Mouse (Mus musculus) MEL (cell line): ENCODE data around the gene Nsfl1c. TPM values are rescaled to one million over a fixed set of nuclear protein-coding genes. Genes with fewer than 3 reads are reported as not detected.
A peak's percentile ranks its signal among the peaks of the same experiment; 100 is the strongest.

Source experiments
- DNase-seq: peaks from one replicate; pipeline ENCODE4 v3.0.0; 2011; ENCODE audit warnings: low read depth, low spot score
- H3K27ac ChIP-seq: 2 replicates; pipeline ENCODE4 v1.5.1; 2012; ENCODE audit warnings: low read depth, mild to moderate bottlenecking, control low read depth, low read length, moderate library complexity; ENCODE audit not compliant: control insufficient read depth
- H3K27me3 ChIP-seq, 2 experiments: fragments of 150-350 bp in 1 of 2; sonication (generic) in 1 of 2; 2 replicates each; pipeline ENCODE4 v1.6.1; 2012; ENCODE audit warnings: low read length in 2 of 2, mild to moderate bottlenecking in 2 of 2, improper control_type of control experiment in 1 of 2, moderate library complexity in 1 of 2; ENCODE audit not compliant: insufficient read depth in 2 of 2, control insufficient read depth in 1 of 2
- H3K36me3 ChIP-seq, 2 experiments: 2 replicates each; pipeline ENCODE4 v1.6.1; 2012 to 2014; ENCODE audit warnings: low read length in 2 of 2, improper control_type of control experiment in 1 of 2, inconsistent platforms in 1 of 2, mild to moderate bottlenecking in 1 of 2; ENCODE audit not compliant: insufficient read depth in 2 of 2, control insufficient read depth in 1 of 2
- H3K4me1 ChIP-seq, 2 experiments: fragments of 150-350 bp in 1 of 2; sonication (generic) in 1 of 2; 2 replicates each; pipeline ENCODE4 v1.6.1; 2012; ENCODE audit warnings: low read length in 2 of 2, improper control_type of control experiment in 1 of 2, mild to moderate bottlenecking in 1 of 2; ENCODE audit not compliant: insufficient read depth in 2 of 2, control insufficient read depth in 1 of 2
- H3K4me3 ChIP-seq, 2 experiments: fragments of 150-350 bp in 1 of 2; sonication (generic) in 1 of 2; 2 replicates each; pipeline ENCODE4 v1.5.1; 2012; ENCODE audit warnings: low read depth in 2 of 2, low read length in 2 of 2, mild to moderate bottlenecking in 2 of 2, moderate library complexity in 2 of 2, control low read depth in 1 of 2, improper control_type of control experiment in 1 of 2; ENCODE audit not compliant: control insufficient read depth in 1 of 2, insufficient read depth in 1 of 2
- H3K79me2 ChIP-seq: 2 replicates; pipeline ENCODE4 v1.6.1; 2012; ENCODE audit warnings: mild to moderate bottlenecking, low read length, moderate library complexity; ENCODE audit not compliant: control insufficient read depth, poor library complexity, insufficient read depth
- H3K9ac ChIP-seq: 2 replicates; pipeline ENCODE4 v1.6.1; 2012; ENCODE audit warnings: low read depth, mild to moderate bottlenecking, control low read depth, low read length, moderate library complexity; ENCODE audit not compliant: control insufficient read depth, poor library complexity, severe bottlenecking
- H3K9me3 ChIP-seq: fragments of 150-350 bp; sonication (generic); replicated peaks from 2 replicates; pipeline ENCODE4 v1.6.1; 2012; ENCODE audit warnings: mild to moderate bottlenecking, low read length, improper control_type of control experiment, moderate library complexity; ENCODE audit not compliant: insufficient read depth
- BHLHE40 ChIP-seq: IDR thresholded peaks from 2 replicates; pipeline ENCODE4 v1.6.1; 2012; ENCODE audit warnings: low read depth, mild to moderate bottlenecking, inconsistent platforms, low read length, improper control_type of control experiment, borderline replicate concordance
- CHD1 ChIP-seq: IDR thresholded peaks from 2 replicates; pipeline ENCODE4 v1.6.1; 2012; ENCODE audit warnings: low read depth, mild to moderate bottlenecking, inconsistent platforms, low read length, improper control_type of control experiment
- CTCF ChIP-seq, 3 experiments: IDR thresholded peaks in 2 of 3; conservative IDR thresholded peaks in 1 of 3; 2 replicates each; pipeline ENCODE4 v1.5.1; 2011 to 2012; ENCODE audit warnings: low read length in 3 of 3, low read depth in 2 of 3, mild to moderate bottlenecking in 2 of 3, improper control_type of control experiment in 1 of 3, inconsistent platforms in 1 of 3, mixed read lengths in 1 of 3, moderate library complexity in 1 of 3; ENCODE audit not compliant: control insufficient read depth in 1 of 3, insufficient read depth in 1 of 3, poor library complexity in 1 of 3, severe bottlenecking in 1 of 3
- E2F4 ChIP-seq: IDR thresholded peaks from 2 replicates; pipeline ENCODE4 v1.6.1; 2011; ENCODE audit warnings: low read depth, low read length, improper control_type of control experiment, borderline replicate concordance
- ELF1 ChIP-seq: IDR thresholded peaks from 2 replicates; pipeline ENCODE4 v1.6.1; 2014; ENCODE audit warnings: low read depth, mild to moderate bottlenecking, inconsistent platforms, low read length, improper control_type of control experiment, moderate library complexity
- EP300 ChIP-seq, 2 experiments: IDR thresholded peaks; 2 replicates each; pipeline ENCODE4 v1.6.1; 2011; ENCODE audit warnings: improper control_type of control experiment in 2 of 2, low read length in 2 of 2, low read depth in 1 of 2, mild to moderate bottlenecking in 1 of 2
- ETS1 ChIP-seq: IDR thresholded peaks from 2 replicates; pipeline ENCODE4 v1.6.1; 2012; ENCODE audit warnings: low read depth, mild to moderate bottlenecking, inconsistent platforms, low read length, improper control_type of control experiment, moderate library complexity
- GABPA ChIP-seq: IDR thresholded peaks from 2 replicates; pipeline ENCODE4 v1.6.1; 2012; ENCODE audit warnings: low read depth, mild to moderate bottlenecking, inconsistent platforms, low read length, improper control_type of control experiment, moderate library complexity
- GATA1 ChIP-seq: IDR thresholded peaks from 2 replicates; pipeline ENCODE4 v1.6.1; 2011; ENCODE audit warnings: low read depth, low read length, improper control_type of control experiment
- HCFC1 ChIP-seq: IDR thresholded peaks from 2 replicates; pipeline ENCODE4 v1.6.1; 2012; ENCODE audit warnings: low read depth, mild to moderate bottlenecking, inconsistent platforms, low read length, improper control_type of control experiment, moderate library complexity
- JUND ChIP-seq: IDR thresholded peaks from 2 replicates; pipeline ENCODE4 v1.6.1; 2011; ENCODE audit warnings: low read depth, mild to moderate bottlenecking, improper control_type of control experiment, low read length
- KAT2A ChIP-seq: conservative IDR thresholded peaks from 2 replicates; pipeline ENCODE4 v1.6.1; 2012; ENCODE audit warnings: low read depth, low read length, improper control_type of control experiment, inconsistent platforms
- MAFK ChIP-seq: IDR thresholded peaks from 2 replicates; pipeline ENCODE4 v1.6.1; 2011; ENCODE audit warnings: low read depth, mild to moderate bottlenecking, low read length, improper control_type of control experiment, borderline replicate concordance
- MAX ChIP-seq: IDR thresholded peaks from 2 replicates; pipeline ENCODE4 v1.6.1; 2011; ENCODE audit warnings: low read length, improper control_type of control experiment
- MAZ ChIP-seq: IDR thresholded peaks from 2 replicates; pipeline ENCODE4 v1.6.1; 2012; ENCODE audit warnings: low read depth, mild to moderate bottlenecking, inconsistent platforms, low read length, improper control_type of control experiment
- MXI1 ChIP-seq: IDR thresholded peaks from 2 replicates; pipeline ENCODE4 v1.6.1; 2011; ENCODE audit warnings: mild to moderate bottlenecking, low read depth, low read length, improper control_type of control experiment
- MYC ChIP-seq: IDR thresholded peaks from 2 replicates; pipeline ENCODE4 v1.6.1; 2011; ENCODE audit warnings: low read depth, mild to moderate bottlenecking, low read length, improper control_type of control experiment, moderate library complexity
- NELFE ChIP-seq: IDR thresholded peaks from 2 replicates; pipeline ENCODE4 v1.6.1; 2011; ENCODE audit warnings: low read depth, low read length, improper control_type of control experiment
- NRF1 ChIP-seq: IDR thresholded peaks from 2 replicates; pipeline ENCODE4 v1.6.1; 2014; ENCODE audit warnings: low read depth, mild to moderate bottlenecking, inconsistent platforms, low read length, improper control_type of control experiment, moderate library complexity; ENCODE audit not compliant: poor library complexity, insufficient read depth, severe bottlenecking
- POLR2AphosphoS2 ChIP-seq: IDR thresholded peaks from 2 replicates; pipeline ENCODE4 v1.6.1; 2011; ENCODE audit warnings: low read length, improper control_type of control experiment
- POLR2AphosphoS5 ChIP-seq: IDR thresholded peaks from 2 replicates; pipeline ENCODE4 v1.6.1; 2012; ENCODE audit warnings: low read depth, borderline replicate concordance, mild to moderate bottlenecking, inconsistent platforms, low read length, moderate library complexity, mixed read lengths
- RAD21 ChIP-seq: IDR thresholded peaks from 2 replicates; pipeline ENCODE4 v1.6.1; 2011; ENCODE audit warnings: mild to moderate bottlenecking, low read depth, low read length, improper control_type of control experiment
- SIN3A ChIP-seq: IDR thresholded peaks from 2 replicates; pipeline ENCODE4 v1.6.1; 2012; ENCODE audit warnings: low read length, improper control_type of control experiment, inconsistent platforms
- SMC3 ChIP-seq: IDR thresholded peaks from 2 replicates; pipeline ENCODE4 v1.6.1; 2011; ENCODE audit warnings: low read depth, low read length, improper control_type of control experiment
- TAL1 ChIP-seq: IDR thresholded peaks from 2 replicates; pipeline ENCODE4 v1.6.1; 2012; ENCODE audit warnings: mild to moderate bottlenecking, inconsistent platforms, low read length, moderate library complexity, mixed read lengths
- UBTF ChIP-seq: IDR thresholded peaks from 2 replicates; pipeline ENCODE4 v1.6.1; 2012; ENCODE audit warnings: low read depth, mild to moderate bottlenecking, inconsistent platforms, low read length, improper control_type of control experiment, moderate library complexity, borderline replicate concordance; ENCODE audit not compliant: insufficient read depth
- USF2 ChIP-seq, 2 experiments: IDR thresholded peaks; 2 replicates each; pipeline ENCODE4 v1.6.1; 2011 to 2012; ENCODE audit warnings: improper control_type of control experiment in 2 of 2, low read length in 2 of 2, borderline replicate concordance in 1 of 2, inconsistent platforms in 1 of 2, low read depth in 1 of 2, mild to moderate bottlenecking in 1 of 2; ENCODE audit not compliant: insufficient read depth in 1 of 2
- ZC3H11A ChIP-seq: IDR thresholded peaks from 2 replicates; pipeline ENCODE4 v1.6.1; 2012; ENCODE audit warnings: low read depth, mild to moderate bottlenecking, inconsistent platforms, low read length, improper control_type of control experiment
- ZMIZ1 ChIP-seq: IDR thresholded peaks from 2 replicates; pipeline ENCODE4 v1.6.1; 2012; ENCODE audit warnings: low read depth, mild to moderate bottlenecking, inconsistent platforms, low read length, improper control_type of control experiment, moderate library complexity
- polyA plus RNA-seq, 2 experiments: library from polyadenylated mRNA; stranded (reverse) in 1 of 2; unstranded in 1 of 2; fragments of >175 nt in 1 of 2; fragments of >200 nt in 1 of 2; gene quantifications; 2 replicates each; pipeline versions ENCODE4 v1.2.1 to v1.2.4; 2012; ENCODE audit warnings: low replicate concordance in 2 of 2, low read depth in 1 of 2; ENCODE audit not compliant: insufficient read length in 2 of 2, insufficient read depth in 1 of 2, missing spikeins in 1 of 2
- total RNA-seq: library from RNA; depleted of rRNA; stranded (reverse); fragments of 300-350 nt; gene quantifications from 2 replicates; pipeline ENCODE4 v1.2.3, GENCODE M21; 2012

Gene Nsfl1c
- total and polyA plus RNA-seq, 3 experiments: 182 to 394 (median 260) TPM

GRCm38 (mm10) chr2:151533632-151534031 is 39.6 kb downstream of the Nsfl1c start:
- Histone ChIP-seq H3K4me1 (peaks cover 11 to 55% of the 10 kb centered on the region in 2 experiments), H3K27ac (no peak overlapping the region), H3K9ac (no peak overlapping the region), H3K4me3 (no peak overlapping the region), H3K79me2 (no peaks in the 10 kb centered on the region), H3K36me3 (peaks cover 0 to 32% of the 10 kb centered on the region in 2 experiments; a peak in 2 of 4 replicates)
- peak; percentile 58 for DNase-seq
- TF ChIP-seq ETS1: peak; percentile 46; the same call in 1 of the 2 replicates
- peak; percentile 8 to 39; a peak in 2 of 4 replicates for TF ChIP-seq EP300 (IDR thresholded peaks at IDR 0.05; ENCODE audit: low read depth in 1 of 2, low read length in 2 of 2)
- no peak for TF ChIP-seq MAZ
- TF ChIP-seq, all 39 proteins: peak for 2
- no peaks in the 10 kb centered on the region for H3K9me3 ChIP-seq
- H3K27me3 ChIP-seq: no peaks in the 10 kb centered on the region

- DNase-seq: peak; percentile 88
- H3K27ac ChIP-seq: peak overlapping the region; percentile 40
- TF ChIP-seq JUND (no peak), MYC (peak; percentile 36; the same call in 1 of the 2 replicates), KAT2A (no peak), ELF1 (0 out of 2 replicates have a peak, but pooled peaks have one; percentile 17), MAZ (peak; percentile 92), POLR2AphosphoS2 (no peak), NRF1 (no peak), USF2 (IDR thresholded peaks at IDR 0.05; ENCODE audit: borderline replicate concordance in 1 of 2, insufficient read depth in 1 of 2, low read depth in 1 of 2, low read length in 2 of 2) (no peak), BHLHE40 (no peak), HCFC1 (peak; percentile 51; the same call in 1 of the 2 replicates), SMC3 (no peak), E2F4 (no peak), POLR2AphosphoS5 (no peak), EP300 (IDR thresholded peaks at IDR 0.05; ENCODE audit: low read depth in 1 of 2, low read length in 2 of 2) (no peak; a peak in 1 of 4 replicates), GABPA (no peak), CHD1 (no peak), RAD21 (no peak), MAFK (no peak), GATA1 (no peak), ZMIZ1 (no peak), SIN3A (peak; percentile 69; the same call in 1 of the 2 replicates), CTCF (IDR thresholded peaks at IDR 0.05 in 2 of 3, conservative IDR thresholded peaks at IDR 0.05 in 1 of 3; ENCODE audit: control insufficient read depth in 1 of 3, insufficient read depth in 1 of 3, low read depth in 2 of 3, low read length in 3 of 3, poor library complexity in 1 of 3, severe bottlenecking in 1 of 3) (no peak), TAL1 (no peak; the same call in 1 of the 2 replicates), UBTF (no peak), MAX (peak; percentile 43; the same call in 1 of the 2 replicates), NELFE (no peak), ZC3H11A (no peak), MXI1 (no peak), ETS1 (peak; percentile 85)
Measured at GRCm38 (mm10) chr2:151535961-151536617, 42.1 kb downstream of the Nsfl1c start.

More at GRCm38 (mm10) chr2:151535961-151536617, 42.1 kb downstream of the Nsfl1c start:
- Histone ChIP-seq H3K27me3 (no peaks in the 10 kb centered on the region), H3K9ac (no peak overlapping the region), H3K4me1 (peaks cover under 1 to 39% of the 10 kb centered on the region in 2 experiments; a peak in 3 of 4 replicates), H3K9me3 (no peaks in the 10 kb centered on the region), H3K4me3 (no peak overlapping the region), H3K36me3 (peaks cover 0 to 23% of the 10 kb centered on the region in 2 experiments; a peak in 2 of 4 replicates), H3K79me2 (no peaks in the 10 kb centered on the region)
